Mouse (Mus musculus): ENCODE measurements around the gene Dock4.
A peak's percentile ranks its signal among the peaks of the same experiment; 100 is the strongest.

Gene Dock4

DNA sequence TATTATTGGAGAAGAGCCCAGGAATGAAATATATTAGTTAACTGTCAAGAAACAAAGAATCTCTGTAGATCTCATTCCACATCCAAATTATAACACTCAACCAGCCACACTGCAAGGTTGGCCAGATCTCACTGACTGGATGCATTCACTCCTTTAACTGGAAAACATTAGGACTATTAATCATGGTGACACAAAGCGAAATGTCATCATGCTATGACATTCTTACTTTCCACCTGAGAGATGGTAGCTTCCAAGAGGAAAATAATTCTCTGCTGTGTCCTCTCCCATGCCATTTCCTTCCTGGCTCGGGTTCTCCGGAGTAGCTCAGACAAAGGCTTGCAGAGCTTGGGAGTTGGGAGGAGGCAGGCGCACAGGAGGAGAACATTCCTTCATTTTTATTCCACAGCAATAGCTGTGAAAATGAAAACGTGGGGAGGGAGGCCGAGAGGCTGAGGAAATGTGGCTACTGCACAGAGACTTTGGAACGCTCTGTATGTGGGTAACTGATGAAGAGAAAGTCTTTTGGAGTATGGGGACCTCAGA, 17.0 kb downstream of the Dock4 start:
- no peak for DNase-seq (ENCODE audit: low read depth, low spot score)

DNA sequence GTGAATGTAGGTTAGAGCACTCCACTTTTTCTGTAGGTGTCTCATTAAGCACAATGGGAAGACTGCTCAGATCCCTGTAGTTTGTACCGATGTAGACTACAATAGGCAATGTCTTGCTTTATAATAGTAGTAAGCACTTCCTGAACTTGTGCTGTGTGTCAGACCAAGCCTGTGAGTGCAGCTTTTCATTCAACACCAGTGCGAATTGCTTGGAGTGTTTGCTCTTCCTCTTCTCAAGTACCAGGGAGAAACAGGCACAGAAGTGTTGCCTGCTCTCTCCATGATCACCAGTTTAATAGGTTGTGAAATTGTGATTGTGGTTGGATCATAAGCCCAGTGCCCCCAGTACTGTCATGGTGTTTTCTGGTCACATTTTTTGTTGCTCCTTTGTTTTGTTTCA, 18.1 kb downstream of the Dock4 start:
- DNase-seq (ENCODE audit: low read depth, low spot score) = no peak

DNA sequence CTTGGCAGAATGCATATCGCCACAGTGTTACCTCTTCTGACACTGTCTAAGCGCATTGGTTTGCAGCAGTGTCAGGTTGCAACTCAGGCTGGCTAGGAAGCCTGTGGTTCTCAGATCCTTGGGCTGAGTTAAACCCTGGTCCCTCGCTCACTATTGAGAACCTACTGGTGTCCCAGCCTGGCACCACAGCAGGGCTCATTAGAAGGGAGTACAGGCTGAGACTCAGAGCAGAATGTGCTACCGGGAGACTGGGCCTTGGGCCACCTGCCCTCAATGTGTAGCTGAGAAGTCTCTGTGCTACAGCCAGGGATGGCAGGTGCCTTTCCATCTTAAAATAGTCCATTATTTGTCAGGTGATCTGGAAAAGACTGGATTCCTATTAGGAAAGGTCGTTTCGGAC, 18.5 kb downstream of the Dock4 start:
- no peak for DNase-seq (ENCODE audit: low read depth, low spot score)

DNA sequence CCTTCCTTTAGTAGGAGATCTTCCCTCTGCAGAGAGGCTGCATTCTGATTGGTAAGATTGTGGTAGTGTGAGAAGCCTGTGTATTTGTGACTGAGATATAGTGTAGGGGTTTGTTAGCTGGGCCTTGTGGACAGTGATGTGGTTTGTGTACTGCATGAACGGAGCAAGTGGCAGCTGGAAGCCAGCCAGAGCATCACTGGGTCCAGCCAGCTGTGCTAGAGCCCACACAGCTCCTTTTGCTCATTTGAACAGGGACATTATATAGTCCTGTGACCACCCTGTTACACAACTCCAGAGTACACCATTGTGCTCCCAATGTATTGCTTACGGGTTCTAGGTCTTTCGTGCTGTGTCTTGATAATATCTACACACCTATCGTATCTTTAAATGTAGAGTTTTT, 22.5 kb downstream of the Dock4 start:
- DNase-seq (ENCODE audit: low read depth, low spot score) = no peak

DNA sequence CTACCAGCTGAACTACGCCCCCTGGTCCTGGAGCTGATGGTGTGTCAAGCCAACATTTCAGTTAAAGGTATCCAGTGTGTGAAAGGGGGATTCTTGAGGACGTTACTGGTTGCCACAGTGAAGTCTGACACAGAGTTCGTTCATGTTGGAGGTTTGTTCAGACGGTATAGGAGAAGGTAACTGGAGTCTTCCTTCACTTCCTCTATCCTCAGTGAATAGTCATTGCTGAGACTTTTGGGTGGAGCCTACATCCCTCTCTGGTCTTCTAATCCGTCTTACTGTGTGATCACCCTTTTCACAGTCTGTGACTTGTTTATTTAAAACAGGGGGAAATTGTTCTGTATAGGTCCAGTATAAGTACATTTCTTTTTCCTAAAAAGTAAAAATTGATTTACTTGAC, 23.3 kb downstream of the Dock4 start:
- DNase-seq (ENCODE audit: low read depth, low spot score) = no peak

DNA sequence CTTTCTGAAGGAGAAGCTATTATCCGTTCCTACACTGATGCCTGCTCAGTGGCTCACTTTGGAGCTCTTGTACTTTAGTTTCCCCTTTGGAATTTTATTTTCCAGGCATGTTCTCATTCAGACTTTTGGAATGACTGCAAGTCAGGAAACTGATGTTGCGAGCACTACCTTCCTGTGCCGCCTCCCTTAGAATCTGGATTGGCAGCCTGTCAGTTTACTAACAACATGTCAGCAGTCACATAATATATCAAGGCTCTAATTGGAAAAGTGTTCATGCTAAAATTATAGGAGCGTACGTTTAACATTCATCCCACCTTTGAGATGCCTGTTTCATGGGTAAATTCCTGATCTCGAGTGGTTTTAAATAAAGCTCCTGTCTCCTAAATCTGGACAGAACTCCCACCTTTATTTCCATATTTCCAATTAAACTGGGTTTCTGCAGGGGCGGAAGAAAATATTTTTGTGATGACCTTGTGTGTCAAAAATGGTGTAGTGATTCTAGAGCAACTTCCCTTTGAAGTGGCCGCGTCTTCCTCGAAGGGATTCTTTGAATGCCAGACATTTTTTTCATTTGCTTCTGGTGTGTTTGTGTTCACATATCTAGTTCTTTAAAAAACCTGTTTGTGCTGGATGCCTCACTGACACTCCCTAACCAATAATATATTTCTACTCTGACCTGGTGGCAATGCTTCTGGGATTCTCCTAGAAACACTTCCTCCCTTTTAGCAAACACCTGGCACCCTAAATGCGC, 26.1 kb downstream of the Dock4 start:
- peak; percentile 65 for DNase-seq (ENCODE audit: low read depth, low spot score)

DNA sequence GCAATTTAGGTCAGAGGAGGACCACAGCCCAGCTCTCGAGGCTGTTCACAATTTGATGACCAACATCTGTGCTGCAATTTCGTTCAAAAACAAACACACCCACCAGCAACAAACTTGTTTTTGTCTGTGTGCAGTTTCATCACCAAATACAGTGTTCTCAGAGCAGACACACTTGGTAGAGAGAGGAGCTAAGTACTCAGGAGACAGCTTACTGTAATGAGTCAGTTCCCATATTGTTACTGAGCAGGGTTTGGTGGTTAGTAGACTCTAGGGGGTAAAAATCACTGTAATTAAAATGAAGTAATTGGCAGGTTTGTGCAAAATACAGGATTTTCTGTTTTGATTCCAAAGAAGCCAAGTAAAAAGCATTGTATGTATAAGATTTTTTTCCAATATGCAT, 28.0 kb downstream of the Dock4 start:
- DNase-seq (ENCODE audit: low read depth, low spot score) = no peak

DNA sequence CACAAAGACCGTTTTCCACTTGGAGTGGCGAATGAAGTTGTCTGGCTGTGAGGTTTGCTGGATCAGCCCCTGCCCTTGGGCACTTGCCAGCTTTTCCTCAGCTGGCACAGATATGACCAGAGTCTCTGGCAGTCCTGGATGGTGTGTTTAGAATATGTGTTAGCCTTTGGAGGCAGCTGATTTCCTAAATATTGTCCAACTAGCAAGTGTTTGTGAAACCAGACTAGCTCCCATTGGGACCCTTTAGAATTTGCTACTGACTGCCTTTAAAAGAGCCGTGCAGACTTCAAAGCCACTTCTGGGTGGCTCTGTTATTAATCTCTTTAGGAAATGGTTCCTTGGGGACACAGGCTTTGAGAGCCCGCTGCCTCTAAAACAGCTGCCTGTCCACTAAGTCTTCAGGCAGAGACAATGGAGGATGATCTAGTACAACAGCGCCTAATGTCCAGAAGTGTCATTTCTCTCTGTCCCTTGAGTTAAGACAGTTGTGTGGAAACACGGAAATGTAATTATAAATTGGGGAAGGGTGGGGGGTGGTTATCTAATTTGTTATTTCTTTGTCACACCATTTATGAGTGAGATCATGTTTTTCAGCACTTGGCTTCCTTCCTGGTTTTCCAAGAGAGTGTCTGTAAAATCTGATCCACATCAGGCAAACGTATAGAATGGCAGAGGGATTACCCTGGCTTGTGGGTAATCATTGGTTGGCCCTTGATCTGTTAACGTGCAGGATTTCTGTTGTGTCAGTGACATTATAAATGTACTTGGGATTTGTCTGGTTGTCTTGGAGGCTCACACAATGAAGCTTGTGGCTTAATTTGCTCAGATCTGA, 32.1 kb downstream of the Dock4 start:
- DNase-seq (ENCODE audit: low read depth, low spot score) = peak; percentile 81

DNA sequence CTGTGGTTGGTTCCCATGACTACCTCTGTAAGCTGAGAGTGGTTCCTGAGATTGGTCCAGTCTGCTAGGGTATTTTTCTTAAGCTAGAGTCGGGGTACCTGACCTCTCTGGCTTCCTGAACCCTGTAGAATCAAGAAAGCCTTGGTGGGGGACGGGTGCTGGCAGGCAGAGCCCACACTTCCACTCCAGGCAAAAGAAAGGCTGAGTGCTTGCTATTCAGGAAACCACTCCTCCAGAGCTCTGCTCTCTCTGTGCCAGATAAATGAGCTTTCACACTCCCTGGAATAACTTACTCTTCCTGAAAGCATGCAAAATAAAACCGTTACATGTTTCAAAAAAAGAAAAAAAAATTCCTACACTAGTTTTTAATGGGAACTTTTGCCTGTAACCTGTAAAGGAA, 38.5 kb downstream of the Dock4 start:
- no peak for DNase-seq (ENCODE audit: low read depth, low spot score)

DNA sequence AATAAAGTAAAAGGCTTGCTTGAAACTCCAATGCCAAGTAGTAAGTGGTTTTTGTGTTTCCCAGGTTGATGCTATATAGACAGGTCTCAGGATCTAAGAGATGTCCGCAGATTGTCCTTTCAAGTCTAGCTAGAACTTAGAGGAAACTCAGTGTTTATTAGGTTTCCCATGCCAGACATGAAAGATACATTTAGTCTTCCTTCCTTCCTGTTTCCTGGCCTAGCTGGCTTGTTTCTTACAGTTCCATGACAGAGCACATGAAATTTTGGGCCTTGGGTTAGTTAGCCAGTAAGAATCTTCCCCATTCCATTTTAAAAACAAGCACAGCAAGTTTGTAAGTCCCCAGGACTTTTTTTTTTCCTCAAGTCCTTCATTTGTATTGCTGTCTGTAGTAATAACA, 39.5 kb downstream of the Dock4 start:
- no peak for DNase-seq (ENCODE audit: low read depth, low spot score)

DNA sequence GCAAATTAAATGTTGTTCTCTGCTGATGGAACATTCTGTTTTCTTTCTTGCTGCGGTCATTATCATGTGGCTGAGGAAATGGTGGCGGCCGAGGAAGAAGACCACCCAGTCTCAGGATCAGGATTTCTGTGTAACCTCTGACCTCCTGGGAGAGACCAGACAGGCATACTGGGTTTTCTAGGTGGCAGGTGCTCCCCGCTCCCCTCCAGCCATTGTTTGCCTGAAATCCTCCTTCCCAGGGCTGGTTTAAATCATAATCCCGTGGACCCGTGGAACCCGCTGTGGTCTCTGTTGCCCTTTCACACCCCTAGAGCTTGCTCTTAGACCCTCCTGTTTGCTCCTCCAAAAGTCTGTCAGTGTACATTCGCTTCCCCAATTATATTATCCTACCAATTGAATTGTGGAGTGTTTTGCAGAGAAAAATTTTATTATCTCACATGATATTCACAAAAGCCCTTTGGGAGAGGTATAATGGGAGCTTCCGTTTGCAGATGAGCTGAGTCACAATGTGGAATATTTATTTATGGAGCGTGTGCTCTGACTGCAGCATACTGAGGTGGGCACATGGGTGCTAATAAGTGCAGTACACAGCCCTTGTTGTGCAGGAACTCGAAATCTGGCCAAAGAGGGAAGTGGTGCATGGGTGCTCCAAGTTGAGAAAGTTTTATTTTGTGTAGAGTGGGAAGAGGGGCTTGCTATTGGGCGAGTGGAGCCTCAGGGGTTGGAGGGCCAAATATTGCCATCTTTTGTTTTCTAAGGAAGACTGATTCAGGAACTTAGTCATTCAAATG, 40.5 kb downstream of the Dock4 start:
- DNase-seq (ENCODE audit: low read depth, low spot score) = no peak

DNA sequence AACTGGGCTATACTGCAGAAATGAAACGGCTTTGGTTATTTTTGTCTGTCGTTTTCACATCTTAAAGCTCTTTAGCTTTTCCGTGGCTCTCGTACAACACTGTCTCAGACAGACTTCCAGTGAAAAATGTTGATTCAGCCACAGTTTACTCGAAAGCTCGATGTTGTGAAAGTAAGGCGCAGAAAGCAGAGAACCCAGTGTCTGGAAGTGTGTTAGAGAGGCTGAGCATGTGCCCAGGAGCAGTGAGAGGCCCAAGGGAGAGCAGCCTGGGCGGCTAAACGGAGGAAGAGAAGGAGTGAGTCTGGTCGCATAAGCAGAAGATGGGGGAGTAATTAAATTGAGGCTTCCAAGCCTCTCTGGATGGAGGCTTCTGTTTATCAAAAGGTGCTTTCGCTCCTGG, 50.6 kb downstream of the Dock4 start:
- DNase-seq (ENCODE audit: low read depth, low spot score) = no peak

DNA sequence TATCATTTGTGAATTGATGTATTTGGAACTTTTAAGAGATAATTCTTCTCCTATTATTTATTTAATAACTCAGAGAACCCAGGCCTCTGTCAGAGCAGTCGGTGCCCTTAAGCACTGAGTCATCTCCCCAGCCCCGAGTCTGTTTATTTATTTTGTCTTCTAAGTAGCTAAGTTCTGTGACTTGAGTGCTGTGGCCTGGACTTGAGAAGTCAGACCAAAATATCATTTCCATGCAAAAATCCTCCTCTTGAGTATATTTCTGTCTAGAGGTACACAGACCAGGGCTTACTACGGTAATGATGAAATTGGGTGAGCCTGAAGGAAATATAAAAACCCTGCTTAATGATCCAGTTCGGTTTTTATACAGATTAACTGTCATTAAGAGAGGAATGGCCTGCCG, 52.1 kb downstream of the Dock4 start:
- no peak for DNase-seq (ENCODE audit: low read depth, low spot score)

DNA sequence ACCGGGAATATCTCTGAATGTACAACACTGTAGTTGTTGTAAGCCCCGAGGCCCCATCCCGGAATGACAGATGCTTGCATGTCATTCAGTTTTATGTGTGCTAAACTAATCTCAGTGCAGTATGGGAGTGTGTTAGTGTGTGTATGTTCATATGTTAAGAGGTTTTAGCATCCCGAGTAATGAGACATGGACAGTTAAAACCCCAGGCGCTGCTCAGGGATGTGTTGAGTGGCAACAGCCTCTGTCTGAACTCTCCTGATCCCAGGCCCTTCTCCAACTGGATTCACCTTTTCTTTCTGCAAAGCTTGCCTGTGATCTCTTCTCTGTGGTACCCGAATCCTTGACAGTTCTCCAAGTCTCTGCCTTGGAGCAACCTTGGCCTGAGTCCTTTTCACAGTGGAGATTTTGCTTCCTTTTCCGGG, 52.5 kb downstream of the Dock4 start:
- no peak for DNase-seq (ENCODE audit: low read depth, low spot score)

DNA sequence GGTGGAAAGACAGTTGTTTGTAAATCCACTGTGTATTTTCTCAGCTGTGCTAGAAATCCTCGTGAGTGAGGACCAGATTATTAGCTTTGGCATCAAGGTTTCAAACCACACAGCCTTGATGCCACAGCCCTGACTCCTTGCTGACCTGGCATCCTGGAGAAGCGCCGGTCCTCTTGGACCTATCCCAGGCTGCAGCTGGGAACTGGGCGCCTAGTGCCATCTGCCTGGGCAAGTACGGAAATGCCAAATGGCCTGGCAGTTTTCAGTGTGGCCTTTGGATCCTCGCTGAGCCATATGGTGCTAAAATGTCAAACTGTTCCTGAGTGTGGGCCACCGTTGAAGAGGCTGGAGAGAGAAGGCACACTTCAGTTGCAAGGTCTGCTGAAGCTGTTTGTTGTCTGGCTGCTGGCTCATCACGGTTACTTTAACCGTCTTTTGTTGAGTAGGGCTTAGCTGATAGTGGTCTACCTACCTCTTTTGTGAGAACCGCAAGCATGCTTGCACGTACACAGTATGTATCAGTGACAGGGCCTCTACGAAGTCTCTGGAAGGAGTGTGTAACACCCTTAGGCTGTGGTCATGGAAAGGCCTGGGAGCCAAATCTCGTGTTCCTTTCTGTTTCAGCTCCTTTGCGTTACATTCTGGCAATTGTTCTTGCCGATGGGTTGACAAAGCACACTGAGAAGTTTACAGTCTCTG, 53.3 kb downstream of the Dock4 start:
- DNase-seq (ENCODE audit: low read depth, low spot score) = no peak

DNA sequence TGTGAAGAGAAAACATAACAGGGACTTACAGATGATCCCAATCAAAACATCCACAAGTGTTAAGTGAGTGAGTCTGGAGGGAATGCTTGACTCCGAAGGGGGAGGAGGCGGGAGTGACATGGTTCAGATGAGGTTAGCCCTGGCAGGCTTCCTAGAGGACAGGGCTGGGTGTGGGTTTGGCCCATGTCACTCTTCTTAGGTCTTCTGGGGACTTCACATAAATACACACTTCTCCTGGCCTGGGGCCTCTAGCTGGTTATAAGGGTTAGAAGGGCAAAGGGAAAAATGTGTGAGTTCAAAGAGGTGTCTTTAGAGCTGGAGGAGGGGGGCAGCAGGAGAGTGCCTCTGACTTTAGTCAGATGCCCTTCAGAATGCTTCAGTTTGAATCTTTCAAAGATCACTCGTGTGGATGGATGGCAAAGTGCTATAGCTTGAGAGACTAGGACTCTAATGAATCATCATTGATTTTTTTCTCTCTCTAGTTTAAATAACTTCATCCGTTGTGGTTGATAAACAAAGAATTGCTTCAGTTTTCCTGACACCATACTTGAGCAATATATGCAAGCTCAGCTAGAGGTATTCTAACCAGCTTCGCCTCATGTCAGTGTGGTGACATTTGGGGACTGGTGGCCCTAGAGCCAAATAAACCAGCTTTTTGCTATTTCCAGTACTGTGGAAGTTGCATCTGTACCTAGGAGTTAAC, 54.0 kb downstream of the Dock4 start:
- DNase-seq (ENCODE audit: low read depth, low spot score) = no peak

DNA sequence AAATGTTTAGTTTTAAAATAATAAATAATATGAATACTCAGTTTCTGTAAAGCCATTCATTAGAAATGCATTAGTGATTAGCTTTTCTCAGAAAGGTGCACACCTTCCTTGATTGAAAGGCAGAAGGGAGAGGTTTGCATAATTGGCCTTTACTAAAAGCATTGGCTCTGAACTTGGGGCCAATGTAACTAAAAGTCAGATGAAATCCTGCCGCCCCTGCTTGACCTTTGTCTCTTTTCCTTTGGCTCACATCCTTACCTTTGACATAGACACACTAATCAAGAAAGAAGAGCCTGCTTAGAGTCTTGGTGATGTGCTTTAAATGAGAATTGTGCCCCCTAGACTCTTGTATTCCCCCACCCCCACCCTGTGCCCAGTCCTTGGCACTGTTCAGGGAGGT, 55.4 kb downstream of the Dock4 start:
- no peak for DNase-seq (ENCODE audit: low read depth, low spot score)

DNA sequence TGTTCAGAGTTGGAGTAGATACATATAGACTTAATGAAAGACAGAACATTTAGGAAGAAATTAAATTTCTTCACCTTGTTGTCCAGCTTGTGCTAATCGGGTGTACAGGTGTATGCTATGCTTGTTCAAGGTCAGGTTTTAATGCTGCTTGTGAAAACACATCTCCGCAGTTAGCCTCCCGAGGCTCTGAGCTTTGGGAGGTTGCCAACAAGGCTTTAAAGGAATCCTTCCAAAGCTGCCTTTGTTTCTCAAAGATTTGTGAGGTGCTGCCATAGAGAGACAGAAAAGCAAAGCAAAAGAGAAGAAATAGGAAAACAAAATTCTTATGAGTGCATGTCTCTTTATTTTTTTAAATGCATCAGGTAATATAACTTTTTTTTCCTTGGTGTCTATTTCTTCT, 57.8 kb downstream of the Dock4 start:
- DNase-seq (ENCODE audit: low read depth, low spot score) = no peak

DNA sequence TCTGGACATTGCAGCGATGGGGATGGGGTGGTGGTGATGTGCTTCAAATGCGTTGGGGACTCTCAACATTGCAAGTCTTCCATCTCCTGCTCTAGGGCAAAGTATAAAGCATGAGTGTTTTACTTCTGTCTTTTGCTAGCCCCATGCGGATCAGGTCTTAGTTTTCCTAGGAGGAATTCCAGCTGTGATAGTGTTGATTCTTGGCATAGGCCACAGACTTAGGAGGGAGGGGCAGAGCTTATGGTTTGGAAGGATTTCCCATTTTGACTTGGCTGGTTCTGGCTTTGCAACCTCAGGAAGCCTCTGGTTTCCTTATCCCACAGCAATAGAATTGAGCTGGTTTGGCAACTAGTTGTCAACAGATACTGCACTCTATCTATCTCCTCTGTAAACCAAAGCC, 58.9 kb downstream of the Dock4 start:
- DNase-seq (ENCODE audit: low read depth, low spot score) = no peak

DNA sequence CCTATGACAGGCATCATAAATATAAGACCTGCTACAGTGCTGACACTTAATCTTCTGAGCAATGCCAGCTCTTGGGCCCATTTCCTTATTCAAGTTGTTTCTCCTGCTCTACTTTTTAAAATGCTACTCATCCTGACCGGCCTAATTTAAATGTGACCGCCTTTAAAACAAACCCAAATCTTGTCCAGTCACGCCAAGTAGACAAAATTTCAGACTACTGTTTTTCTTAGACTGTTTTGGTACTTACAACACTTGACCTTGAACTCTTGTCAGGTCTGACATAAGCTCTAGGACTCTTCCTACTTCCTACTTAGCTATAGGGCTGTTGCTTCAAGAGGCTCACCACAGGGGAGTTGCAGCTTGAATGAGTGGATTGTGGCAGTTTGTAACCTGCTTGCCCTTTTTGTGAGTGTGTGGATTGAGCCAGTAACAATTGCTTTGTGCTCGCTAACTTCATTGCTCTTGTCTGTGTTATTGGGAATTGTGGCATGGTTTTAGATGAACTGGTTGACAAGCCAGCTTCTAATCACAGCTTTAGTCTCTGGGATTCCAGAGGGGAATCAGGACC, 62.2 kb downstream of the Dock4 start:
- no peak for DNase-seq (ENCODE audit: low read depth, low spot score)

DNA sequence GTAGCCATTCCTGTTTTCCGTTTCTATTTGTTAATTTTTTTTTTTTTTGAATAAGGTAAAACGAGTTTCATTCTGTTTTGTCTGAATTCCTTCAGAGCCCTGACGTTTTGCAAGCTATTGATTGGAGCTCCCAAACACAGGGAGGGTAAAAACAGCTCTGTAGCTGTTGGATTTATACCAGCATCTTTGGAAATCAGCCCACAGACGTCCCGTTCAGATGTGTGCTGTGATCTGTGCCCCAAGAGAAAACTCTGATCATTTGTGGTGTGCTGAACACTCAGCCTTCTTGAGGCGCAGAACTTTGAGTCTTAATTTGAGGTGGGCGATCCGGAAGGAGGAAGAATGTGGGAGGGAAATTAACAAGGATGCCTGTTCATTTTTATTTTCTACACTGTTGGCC, 62.7 kb downstream of the Dock4 start:
- DNase-seq (ENCODE audit: low read depth, low spot score) = no peak
